In genomic region chr6:71125043-71125893, GRCm38 (mm10) we compare ENCODE assay signal across 8 mouse cellular contexts. TPM values are rescaled to one million over a fixed set of nuclear protein-coding genes. Genes with fewer than 3 reads are reported as not detected.
A peak's percentile ranks its signal among the peaks of the same experiment; 100 is the strongest.
DNase-seq lines count a peak whose midpoint lies in the region; ATAC-seq and TF ChIP-seq lines count a peak whose summit lies in the region.

No protein-coding gene starts in this region.

- H3K4me3 ChIP-seq in G1E (ENCODE audit: low read depth, low read length): no peak overlapping the region
- no peak overlapping the region for H3K4me3 ChIP-seq in forebrain, embryonic 12.5 days (replicated peaks)

- no peak overlapping the region for H3K9ac ChIP-seq in forebrain, embryonic 12.5 days

- H3K27me3 ChIP-seq in G1E (ENCODE audit: insufficient read depth, low read length): peaks cover 8% of the 10 kb centered on the region; the same call in 1 of the 2 replicates
- H3K27me3 ChIP-seq in forebrain, embryonic 12.5 days: no peaks in the 10 kb centered on the region

- 4% methylated on average over 3 of the region's 3 CpGs for WGBS in forebrain, embryonic 12.5 days

- peak; percentile 61 for TF ChIP-seq CTCF in G1E (IDR thresholded peaks at IDR 0.05; ENCODE audit: low read depth, low read length)

- peak; percentile 15; the same call in 1 of the 2 replicates for ATAC-seq in G1E (ENCODE audit: extremely low read depth, insufficient number of reproducible peaks, low FRiP score, poor library complexity, severe bottlenecking)
- ATAC-seq in forebrain, embryonic 12.5 days (ENCODE audit: low FRiP score): peak; percentile 63; the same call in 1 of the 2 replicates

- no peaks in the 10 kb centered on the region for H3K9me3 ChIP-seq in G1E (replicated peaks)
- H3K9me3 ChIP-seq in forebrain, embryonic 12.5 days: no peaks in the 10 kb centered on the region

- peak; percentile 55 for DNase-seq in G1E (ENCODE audit: low spot score)
- DNase-seq in c-Kit-positive CD71-positive TER-119-negative erythroid progenitor cells, embryonic 14.5 days (ENCODE audit: low read depth): peak; percentile 54
- DNase-seq in heart, postnatal 14 days: peak; percentile 76 to 86
- peak; percentile 79 to 90 for DNase-seq in kidney, postnatal 36 days
- DNase-seq in lung, adult 18-20 months: peak; percentile 69 to 77
- DNase-seq in ovary, adult 18-20 months (ENCODE audit: low spot score): peak; percentile 21
- peak; percentile 54 for DNase-seq in testis, postnatal 14 days (ENCODE audit: low spot score)

- H3K4me2 ChIP-seq in forebrain, embryonic 12.5 days: no peak overlapping the region

- no peaks in the 10 kb centered on the region for H3K4me1 ChIP-seq in G1E (ENCODE audit: insufficient read depth, low read depth, low read length)
- no peaks in the 10 kb centered on the region for H3K4me1 ChIP-seq in forebrain, embryonic 12.5 days

- intact Hi-C loops in heart, postnatal 14 days (cut with DNase I): loop anchor here (2.0 to 10.0 kb wide), 2 partner anchors 94 to 320 kb away; no protein-coding TSS in a partner anchor

- H3K36me3 ChIP-seq in G1E (replicated peaks): no peaks in the 10 kb centered on the region
- no peaks in the 10 kb centered on the region for H3K36me3 ChIP-seq in forebrain, embryonic 12.5 days (replicated peaks)

- H3K27ac ChIP-seq in forebrain, embryonic 12.5 days: no peak overlapping the region

RNA-seq across cellular contexts. Expression of gene Thnsl2, which starts 19.0 kb away (rescaled TPM):
- total RNA-seq in G1E (2014; fragmentation: Nextera tagmentation): not detected in 2 replicates
- total RNA-seq in G1E (2017): not detected in 2 replicates
- not detected in 2 replicates for polyA plus RNA-seq in G1E (2012)
- 3.3 and 3.4 TPM in 2 replicates for polyA plus RNA-seq in forebrain, embryonic 12.5 days (2016; fragmentation: Nextera tagmentation; extraction: Ambion mirVana)
- total RNA-seq in heart, postnatal 14 days (2021): 1 to 10 TPM; 3.8 to 6.4 TPM

Comparison
In these comparisons a context has a peak if more than half of its experiments do, and no peak if none do; other contexts are left out.
1. DNase-seq: peak in every context shown above with its lines; median percentile 84 in kidney, postnatal 36 days; 81 in heart, postnatal 14 days; 73 in lung, adult 18-20 months; 55 in G1E; 54 in c-Kit-positive CD71-positive TER-119-negative erythroid progenitor cells, embryonic 14.5 days; 54 in testis, postnatal 14 days; 21 in ovary, adult 18-20 months.
2. RNA of gene Thnsl2, which starts 19.0 kb away (total RNA-seq): 3.8 to 6.4 TPM in heart, postnatal 14 days; not detected in G1E; every median in the first group is over 4 times any median in the second.